Mouse (Mus musculus): Measurements from ENCODE around the gene Wwc1.

Gene Wwc1

DNA sequence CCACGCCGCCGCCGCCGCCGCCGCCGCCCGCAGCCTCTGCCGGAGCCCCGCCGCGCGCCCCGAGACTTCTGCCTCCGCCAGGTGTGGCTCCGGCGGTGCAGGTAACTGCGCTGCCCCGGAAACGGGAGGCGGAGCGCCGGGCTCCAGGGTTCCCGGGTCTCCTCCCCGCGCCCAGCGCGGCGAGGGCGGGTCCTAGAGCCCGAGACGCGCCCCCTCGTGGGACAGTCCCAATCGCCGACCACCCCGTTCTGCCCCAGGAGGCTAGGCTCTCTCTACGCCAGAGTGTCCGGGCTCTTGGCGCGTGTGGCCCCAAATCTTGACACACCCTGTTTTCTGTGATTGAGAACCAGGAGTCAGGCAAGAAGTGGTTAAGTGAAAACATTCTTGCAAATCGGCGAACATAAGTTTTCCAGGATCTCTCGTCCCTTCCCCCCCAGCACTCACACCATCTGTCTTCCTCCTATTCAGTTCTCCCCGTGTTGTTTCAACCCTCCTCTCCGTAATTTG, at the start of gene Wwc1:
Gene Wwc1 (minus strand): TSS at position 117 of the 507 bp plus-strand sequence.
- no peak for DNase-seq (ENCODE audit: low read depth in 1 of 2, low spot score in 2 of 2)

DNA sequence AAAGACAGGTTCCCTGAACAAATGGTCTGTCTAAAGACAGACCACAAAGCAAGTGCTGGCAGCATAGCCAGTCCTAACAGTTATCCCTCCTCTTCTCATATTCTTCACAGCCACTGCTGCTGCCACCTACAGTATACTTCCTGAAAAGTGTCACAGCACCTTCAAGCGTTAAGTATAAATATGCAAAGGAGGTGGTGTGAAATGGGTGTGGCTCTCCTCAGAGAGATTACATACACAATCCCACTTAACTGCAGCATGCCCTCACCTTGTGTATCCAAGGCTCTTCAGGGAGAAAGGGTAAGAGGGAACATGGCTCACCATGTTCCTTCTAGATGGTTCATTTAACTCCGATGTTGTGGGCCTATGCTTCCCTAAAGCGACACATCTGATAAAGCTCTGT, 39.7 kb upstream of the Wwc1 start:
- DNase-seq (ENCODE audit: low read depth in 1 of 2, low spot score in 2 of 2), result no peak

DNA sequence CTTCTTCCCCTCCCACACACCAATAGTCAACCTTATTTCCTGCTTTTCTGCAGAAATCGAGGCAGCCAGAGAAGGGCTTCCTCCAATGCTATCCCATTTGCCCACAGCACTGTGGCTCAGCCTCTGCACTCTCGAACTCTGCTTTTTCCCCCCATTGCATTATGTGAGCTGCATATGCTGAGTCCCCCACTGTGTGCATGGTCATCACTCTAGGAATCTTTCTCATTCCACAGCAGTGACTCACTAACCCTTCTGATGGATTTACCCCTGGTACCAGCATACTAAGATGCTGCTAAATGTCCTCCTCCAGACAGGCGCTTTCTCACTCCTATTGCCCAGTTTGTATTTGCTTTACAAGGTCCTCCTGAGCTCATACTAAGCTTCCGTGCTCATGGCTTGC, 32.9 kb upstream of the Wwc1 start:
- DNase-seq (ENCODE audit: low read depth in 1 of 2, low spot score in 2 of 2), result no peak

DNA sequence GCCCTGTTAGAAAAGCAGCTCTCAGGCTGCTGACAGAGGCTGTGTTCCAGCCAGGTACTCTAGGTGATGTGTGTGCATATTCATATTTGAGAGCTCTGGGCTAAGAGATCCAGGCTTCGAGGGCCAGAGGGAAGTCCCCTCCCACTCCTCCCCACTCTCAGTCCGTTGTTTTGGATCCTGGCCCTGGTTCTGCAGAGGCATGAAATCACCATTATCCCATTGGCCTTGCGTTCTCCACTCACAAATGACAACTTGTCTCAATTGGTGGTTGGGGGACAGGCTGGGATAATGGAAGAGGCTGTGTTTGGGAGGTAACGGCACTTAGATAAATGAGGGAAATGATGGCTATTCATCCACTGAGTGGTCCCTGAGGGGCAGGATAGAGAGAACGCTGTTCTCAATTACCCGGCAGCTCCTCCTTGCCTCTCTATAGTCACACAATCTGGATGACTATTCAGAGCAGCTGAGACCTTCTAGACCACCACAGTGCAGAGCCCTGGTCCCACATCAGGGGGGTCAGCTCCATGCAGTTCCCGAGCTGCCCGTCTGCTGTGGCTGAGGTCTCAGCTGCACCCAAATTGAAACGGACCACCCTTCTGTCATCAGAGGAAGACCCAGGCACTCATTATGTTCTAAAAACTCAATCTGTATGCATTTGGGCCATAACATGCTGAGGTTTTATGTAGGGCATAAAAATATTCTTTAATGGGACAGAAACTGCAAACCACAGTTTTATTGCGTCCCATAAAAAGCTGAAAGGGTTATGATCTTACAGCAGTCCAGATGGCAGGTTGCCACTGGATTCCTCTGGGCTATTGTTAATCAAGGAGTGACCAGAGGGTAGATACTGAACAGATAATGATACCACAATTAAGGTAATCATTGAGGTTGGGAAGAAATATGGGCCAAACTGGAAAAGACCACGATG, 29.2 kb upstream of the Wwc1 start:
- no peak for DNase-seq (ENCODE audit: low read depth in 1 of 2, low spot score in 2 of 2)

DNA sequence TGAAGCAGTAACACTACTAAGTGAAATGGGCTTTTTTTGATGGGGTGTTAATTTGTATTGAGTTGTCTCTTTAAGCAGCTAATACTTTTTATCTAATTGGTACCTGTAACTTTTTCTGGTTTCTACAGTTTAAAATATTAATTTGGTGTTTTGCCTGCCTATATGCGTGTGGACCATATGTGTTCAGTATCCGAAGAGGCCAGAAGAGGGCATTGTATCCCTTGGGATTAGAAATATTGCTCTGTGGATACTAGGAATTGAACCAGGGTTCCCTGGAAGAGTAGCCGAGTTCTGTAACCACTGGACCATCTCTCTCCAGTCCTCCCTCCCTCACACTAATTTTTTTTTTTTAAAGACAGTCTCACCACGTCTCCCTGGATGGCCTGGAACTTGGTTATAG, 22.6 kb upstream of the Wwc1 start:
- DNase-seq (ENCODE audit: low read depth in 1 of 2, low spot score in 2 of 2), result no peak

DNA sequence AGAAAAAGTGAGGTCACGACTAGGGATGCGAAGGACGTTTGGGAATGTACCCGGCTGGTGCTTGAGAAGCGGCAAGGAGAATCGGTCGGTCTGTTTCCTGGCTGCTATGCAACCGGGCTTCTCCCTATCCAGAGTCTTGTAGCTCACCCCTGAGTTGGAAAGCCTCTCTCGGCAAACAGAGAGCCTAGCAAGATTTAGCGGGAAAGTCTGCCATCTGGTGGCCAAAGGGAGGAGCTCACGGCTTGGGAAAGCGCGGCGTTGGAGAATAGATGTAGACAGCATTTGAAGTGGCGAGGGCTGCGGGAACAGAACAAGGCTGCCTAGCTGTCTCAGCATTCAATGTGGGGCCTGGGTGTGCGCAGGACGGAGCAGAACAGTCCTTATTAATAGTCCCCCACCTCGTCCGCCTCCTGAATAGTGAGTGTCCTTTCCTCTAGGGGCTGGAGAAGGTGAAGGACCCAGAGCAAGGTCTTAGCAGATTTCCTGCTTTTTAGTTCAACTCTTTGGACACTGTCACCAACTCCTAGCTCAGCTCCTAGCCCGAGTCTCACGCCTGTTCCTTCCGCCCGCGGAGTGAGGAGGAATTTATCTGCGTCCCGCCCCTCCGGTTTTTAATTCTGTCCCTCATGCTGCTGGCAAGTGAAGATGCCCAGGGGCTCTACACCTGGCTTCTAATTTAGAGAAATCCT, 21.1 kb upstream of the Wwc1 start:
- no peak for DNase-seq (ENCODE audit: low read depth in 1 of 2, low spot score in 2 of 2)

DNA sequence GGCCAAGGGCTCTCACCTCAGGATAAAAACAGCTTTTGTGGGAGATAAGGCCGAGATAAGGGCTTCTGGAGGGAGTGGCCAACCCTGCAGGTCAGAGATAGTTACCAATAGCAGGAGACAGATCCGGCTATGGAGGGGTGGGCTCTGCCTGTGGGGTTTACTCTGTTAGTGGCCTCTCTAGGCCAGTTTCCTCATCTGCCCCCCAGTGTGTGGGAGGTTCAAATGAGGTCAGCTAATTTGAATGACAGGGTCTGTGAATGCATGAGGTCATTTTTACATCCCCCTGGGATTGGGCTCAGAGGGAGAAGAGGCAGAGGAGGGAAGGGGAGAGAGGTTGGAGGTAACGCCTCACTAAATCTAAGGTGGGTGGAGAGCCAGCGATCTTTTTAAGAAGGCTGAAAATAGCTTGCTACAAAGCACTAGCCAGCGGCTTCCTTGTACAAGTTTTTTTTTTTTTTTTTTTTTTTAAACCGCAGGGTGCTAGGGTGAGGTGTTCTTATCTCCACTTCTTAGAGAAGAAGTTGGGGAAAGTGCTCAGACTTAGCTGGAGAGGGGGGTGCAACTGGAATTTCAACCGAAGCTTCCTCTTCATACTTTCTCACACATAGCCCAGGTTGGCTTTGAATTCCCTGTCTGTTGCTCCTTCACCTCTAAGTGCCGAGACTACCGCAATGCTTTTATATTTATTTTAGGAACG, 20.4 kb upstream of the Wwc1 start:
- DNase-seq (ENCODE audit: low read depth in 1 of 2, low spot score in 2 of 2), result no peak

DNA sequence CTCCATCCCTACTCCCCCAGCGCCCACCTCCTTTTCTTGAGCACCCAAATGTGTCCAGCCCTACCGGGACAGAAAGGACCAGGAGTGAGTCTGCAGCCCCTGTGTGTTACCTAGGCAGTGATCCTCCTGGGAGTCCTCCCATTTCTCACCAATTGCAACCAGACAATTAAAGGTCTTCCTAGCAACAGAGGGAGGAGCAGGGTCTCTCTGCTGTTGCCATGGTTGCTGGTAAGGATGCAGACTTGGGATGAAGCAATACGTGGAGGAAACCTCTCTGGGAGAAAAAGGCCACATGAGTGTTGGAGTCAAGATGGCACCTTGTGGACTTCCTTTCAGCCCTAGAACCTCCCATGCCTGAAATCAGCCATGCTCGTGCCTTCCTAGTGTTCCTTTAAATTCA, 19.7 kb upstream of the Wwc1 start:
- DNase-seq (ENCODE audit: low read depth in 1 of 2, low spot score in 2 of 2), result no peak

DNA sequence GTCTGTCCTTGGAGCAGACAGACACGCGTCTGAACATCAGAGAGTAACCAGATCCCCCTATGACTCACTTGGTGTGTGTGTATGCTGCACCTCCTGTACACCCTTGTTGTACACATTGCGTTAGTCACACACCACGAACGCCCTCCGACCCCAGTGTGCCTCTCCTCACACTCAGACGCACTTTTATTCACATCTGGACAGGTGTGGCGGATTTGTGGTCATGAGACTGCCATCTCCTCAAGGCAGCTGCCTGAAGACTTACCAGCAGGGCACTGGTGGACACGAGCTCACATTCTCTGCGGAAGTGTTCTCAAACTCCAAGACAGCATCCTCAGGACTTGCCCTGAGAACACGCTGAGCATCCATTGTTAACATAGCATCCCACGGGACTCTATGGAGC, 17.7 kb upstream of the Wwc1 start:
- no peak for DNase-seq (ENCODE audit: low read depth in 1 of 2, low spot score in 2 of 2)

DNA sequence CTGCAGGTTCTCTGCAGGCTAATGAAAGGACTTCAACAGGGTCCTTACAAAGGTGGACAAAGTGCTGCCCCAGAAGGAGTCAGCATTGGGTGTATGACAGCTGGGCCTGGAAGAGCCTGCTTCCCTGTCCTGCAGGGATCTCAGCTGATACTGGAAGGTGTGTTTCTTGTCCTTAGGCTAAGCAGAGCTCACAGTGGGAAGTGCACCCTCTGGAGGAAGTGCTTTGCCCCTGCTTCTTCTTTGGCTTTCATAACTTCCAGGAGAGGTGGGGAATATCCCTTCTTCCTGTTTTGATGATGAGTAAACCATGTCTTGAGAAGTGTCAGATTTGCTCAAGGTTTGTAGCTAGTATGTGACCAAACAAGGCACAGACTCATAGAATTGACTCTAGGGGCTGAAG, 15.0 kb upstream of the Wwc1 start:
- DNase-seq (ENCODE audit: low read depth in 1 of 2, low spot score in 2 of 2), result no peak

DNA sequence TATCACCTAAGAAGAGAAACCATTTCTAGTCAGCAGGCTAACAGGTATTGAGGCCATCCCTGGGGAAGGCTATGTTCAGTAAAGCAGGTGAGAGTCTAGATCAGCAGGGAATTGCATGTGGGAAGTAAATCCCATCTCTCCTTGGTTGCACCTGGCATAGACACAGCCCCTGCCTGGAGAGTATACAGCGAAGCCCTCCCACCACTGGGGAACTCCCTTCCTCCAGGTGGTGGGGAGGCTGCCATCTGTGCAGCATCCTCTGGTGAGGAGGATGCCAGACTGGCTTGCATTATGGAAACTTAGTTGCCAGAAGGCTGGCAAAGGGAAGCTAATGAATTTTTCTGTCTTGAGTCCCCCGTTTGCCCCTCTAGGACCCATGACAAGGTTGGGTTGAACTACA, 11.5 kb upstream of the Wwc1 start:
- DNase-seq (ENCODE audit: low read depth in 1 of 2, low spot score in 2 of 2), result no peak

DNA sequence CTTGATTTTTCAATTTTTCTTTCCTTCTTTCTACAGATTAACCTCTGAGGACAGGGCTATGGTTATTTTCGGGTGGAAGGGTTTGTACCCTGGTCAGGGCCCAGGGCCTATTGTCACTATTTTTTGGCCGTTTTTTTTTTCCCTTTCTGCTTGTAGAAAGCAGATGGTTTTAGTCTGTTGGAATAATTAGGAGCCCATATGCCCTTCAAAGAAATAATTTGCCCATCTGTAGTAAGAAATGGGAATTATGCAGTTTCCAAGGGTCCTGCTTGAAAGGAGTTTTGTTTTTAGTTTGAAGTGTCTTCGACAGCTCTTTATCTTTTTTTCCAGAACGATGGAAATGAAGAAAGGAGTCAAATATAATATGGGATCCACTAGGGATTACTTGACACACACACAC, 9.6 kb upstream of the Wwc1 start:
- DNase-seq (ENCODE audit: low read depth in 1 of 2, low spot score in 2 of 2), result no peak

DNA sequence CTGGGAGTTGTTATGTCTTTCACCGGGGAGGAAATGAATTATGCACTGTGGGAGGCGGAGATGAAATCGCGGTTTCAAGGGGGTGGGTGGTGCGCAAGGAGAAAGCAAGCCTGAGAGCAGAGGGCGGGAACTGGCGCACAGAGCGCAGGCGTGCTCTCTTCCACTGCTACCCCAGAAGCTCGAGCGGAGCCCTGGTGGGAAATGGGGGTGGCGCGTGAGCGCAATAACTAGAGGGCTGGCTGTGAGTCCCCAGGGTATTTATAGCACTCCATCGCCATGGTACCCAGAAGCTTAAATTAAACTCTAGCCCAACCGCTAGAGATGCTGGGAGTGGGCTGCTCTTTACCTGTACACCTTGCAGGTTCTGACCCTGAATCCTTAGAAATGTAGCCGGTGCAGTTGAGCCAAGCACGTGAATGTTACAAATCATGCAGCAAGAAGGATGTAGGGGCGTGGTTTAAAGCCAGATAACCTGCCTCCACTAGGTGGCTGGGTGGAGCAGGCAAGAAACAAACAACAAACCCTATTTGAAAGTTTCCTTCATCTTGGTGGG, 5.6 kb upstream of the Wwc1 start:
- no peak for DNase-seq (ENCODE audit: low read depth in 1 of 2, low spot score in 2 of 2)

DNA sequence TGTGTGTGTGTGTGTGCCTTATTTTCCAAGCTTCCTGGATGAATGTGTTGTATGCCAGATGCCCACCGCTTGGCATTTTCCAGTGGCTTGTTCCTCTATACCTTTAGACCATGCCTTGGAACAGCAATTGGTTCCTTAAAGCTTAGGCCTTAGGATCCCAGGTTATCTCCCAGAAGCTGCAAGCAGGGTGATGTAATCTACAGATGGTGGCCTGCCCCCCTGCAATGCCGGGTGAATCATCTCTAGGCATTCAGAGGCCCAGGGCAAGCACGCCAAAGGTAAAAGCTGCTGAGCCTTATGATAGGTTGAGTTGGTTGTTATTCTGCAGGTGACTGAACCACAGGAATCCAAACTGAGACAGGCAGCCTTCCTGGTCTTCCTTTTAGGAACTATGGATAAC, 2.4 kb upstream of the Wwc1 start:
- DNase-seq (ENCODE audit: low read depth in 1 of 2, low spot score in 2 of 2), result no peak

DNA sequence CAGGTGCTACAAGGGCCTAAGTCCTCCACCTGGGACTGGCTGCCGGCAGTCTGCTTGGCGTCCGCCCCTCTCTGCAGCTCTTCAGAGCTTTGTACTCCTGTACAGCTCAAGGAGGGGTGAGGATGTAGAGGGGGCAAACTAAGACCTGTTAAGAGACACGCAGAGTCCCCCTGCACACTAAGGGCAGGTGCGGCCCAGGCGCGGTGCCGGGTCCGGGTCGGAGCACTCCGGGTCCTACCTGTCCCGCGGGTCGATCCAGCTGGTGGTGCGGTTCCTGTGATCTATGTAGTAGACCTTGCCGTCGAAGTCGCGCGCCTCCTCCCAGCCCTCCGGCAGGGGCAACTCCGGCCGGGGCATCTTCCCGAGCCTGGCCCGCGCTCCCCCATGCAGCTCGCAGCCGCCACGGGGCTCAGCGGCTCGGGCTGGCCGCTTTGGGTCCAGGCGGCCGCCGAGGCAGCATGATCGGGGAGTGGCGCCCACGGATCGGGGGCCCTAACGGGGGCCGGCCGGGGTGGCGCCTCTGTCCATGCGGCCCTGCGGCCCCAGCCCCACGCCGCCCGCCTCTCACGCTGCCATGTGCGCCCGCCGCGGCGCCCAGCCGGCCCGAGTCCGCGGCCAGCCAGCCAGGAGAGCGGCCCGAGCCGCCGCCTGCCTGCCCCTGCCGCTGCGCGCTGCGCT, 455 bp downstream of the Wwc1 start:
- no peak for DNase-seq (ENCODE audit: low read depth in 1 of 2, low spot score in 2 of 2)

DNA sequence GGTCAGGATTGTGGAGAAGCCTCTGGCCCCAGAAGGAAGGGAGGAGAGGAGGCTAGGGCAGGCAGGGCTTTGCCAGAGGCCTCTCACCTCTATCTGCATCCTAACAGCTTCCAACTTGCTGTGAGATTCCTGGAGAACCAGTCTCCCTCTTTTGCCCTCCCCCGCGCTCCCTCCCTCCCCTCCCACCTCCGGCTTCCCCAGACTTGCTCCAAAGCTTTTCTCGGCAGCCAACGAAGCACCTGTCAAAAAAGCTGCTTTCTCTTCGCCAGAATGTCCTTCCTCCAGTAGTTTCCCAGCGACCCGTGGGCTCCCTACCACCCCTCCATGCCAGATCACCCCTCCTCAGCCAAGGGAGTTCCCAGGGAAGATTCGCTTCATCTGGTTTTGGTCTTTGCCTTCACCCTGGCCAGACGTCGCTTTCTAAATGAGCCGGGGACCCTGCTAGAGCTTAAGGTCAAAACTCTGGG, 1.0 kb downstream of the Wwc1 start:
- DNase-seq (ENCODE audit: low read depth in 1 of 2, low spot score in 2 of 2), result no peak

DNA sequence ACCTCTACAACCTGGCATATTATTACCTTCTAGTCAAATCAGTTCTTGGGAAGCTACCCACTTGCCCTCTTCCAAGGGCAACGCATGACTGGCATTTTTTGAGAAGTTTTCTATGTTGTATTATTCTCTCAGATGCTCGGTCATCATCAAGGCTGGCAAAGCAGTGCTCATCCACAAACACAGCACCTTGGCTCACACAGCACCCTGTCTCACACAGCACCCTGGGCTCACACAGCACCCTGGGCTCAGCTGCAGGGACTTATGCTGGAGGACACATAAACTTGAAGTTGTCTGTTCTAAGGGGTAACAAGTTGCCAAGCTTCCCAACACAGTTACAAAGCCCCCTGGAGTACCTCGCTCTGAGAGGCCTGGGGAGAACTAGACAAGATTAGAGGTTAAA, 2.5 kb downstream of the Wwc1 start:
- no peak for DNase-seq (ENCODE audit: low read depth in 1 of 2, low spot score in 2 of 2)

DNA sequence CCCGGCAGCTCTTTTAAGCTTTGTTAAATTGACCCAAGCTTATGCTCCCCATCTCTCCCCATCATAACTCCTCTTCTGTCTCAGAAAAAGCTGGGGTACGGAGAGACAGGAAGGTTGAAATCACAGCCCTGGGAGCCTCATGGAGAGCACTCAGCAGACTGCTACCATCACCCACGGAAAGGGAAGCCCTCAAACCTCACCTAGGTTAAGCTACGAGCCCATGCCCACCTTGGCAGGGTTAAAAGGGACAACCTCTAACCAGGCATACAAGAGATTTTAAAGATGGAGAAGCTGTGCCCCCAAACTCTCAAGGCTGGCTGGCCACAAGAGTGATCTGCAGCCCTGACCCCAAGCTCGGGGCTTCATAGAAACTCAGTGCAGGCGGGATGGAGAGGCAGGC, 3.2 kb downstream of the Wwc1 start:
- DNase-seq (ENCODE audit: low read depth in 1 of 2, low spot score in 2 of 2), result no peak

DNA sequence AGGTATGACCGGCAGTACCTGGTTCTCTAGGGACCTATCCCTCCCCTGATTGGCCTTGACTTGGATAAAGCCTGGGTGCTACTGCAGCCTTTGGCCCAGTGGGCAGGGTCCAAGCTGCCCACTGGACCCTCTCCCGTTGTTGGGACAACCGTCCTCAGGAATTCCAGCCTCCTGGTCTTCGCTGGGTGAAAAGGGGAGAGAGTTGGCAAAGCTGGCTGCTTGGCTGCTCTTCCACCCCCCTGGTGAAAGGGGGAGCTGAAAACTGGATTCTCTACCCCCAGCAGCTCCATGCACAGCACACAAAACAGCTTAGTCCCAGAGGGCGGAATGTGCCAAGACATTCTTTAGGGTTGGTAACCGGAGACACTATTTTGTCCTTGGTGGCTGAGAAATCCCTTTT, 3.8 kb downstream of the Wwc1 start:
- no peak for DNase-seq (ENCODE audit: low read depth in 1 of 2, low spot score in 2 of 2)

DNA sequence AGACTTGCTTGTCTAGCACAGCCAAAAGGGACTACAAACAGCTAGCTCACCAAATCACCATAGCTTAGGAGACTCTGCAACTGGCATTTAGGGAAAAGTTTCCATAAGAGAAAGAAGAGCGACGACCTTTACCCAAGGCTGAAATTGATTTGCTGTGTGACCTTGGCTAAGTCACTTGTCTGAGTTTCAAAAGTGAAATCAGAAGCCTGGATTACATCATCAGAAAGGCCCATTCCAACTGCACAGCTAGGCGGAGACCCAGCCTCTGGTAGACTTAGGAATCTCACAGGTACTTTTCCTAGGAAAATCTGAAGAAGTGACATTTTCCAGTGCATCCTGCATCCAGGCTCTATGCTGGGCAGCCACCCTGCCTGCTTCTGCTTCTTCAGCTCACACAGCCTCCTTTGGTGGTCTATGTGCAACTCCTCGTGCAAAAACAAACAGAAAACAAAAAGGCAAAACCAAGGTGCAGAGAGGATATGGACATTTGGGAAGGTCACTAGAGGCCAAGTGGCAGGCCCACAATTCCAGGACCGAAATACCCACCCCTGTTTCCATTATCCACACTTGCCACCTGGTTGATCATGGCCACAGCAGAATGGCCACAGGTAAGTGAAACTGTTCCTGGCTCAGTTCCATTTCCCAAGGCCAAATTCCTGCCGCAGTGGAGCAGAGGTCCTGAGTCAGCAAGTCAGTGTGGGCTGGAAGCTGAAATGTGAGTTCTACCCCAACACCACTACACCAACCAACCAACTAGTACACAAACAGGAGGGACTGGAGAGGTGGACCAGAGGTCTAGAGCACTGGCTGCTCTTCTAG, 5.5 kb downstream of the Wwc1 start:
- DNase-seq (ENCODE audit: low read depth in 1 of 2, low spot score in 2 of 2), result no peak
